Mouse (Mus musculus) bone marrow macrophage, adult 2 months (primary cell): ENCODE measurements around the gene Kcnq1.

Source experiments
- CTCF ChIP-seq: IDR thresholded peaks from 2 replicates; pipeline ENCODE4 v1.5.1; 2012; ENCODE audit warnings: low read depth, mild to moderate bottlenecking, low read length, moderate library complexity
- POLR2A ChIP-seq: IDR thresholded peaks from 2 replicates; pipeline ENCODE4 v1.6.1; 2012; ENCODE audit warnings: mild to moderate bottlenecking, low read depth, low read length, borderline replicate concordance

DNA sequence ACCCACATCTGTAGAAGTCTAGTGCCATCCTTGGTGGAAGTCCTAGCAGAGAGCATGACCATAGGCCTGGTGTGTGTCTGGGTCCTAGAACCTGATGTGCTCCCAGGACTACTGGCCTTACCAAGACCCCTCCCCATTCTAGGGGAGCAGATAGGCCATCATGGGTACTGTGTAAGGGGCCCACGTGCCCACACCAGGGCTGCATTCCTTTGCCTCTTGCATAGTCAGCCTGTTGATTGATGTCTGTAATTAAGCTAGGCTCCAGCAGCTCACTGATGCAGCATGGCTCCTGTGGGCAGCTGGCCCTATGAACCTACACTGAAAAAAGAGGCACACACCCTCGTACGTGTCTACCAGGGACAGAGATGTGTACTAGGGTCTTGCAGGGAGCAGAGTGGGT, 157.4 kb downstream of the Kcnq1 start:
- TF ChIP-seq CTCF (no peak), POLR2A (no peak)
